Mouse (Mus musculus): Measurements from ENCODE around the gene Olfr155.

GRCm38 (mm10) chr4:43877230-43877629, 25.9 kb downstream of the Olfr155 start:
- TF ChIP-seq POLR2A (IDR thresholded peaks at IDR 0.05; ENCODE audit: control insufficient read depth in 1 of 2, insufficient read depth in 1 of 2, low read depth in 1 of 2, low read length in 2 of 2, poor library complexity in 1 of 2) (no peak), CTCF (IDR thresholded peaks at IDR 0.05 in 2 of 3, conservative IDR thresholded peaks at IDR 0.05 in 1 of 3; ENCODE audit: control insufficient read depth in 1 of 3, insufficient read depth in 1 of 3, low read depth in 2 of 3, low read length in 3 of 3, poor library complexity in 1 of 3, severe bottlenecking in 1 of 3) (no peak), ETS1 (IDR thresholded peaks at IDR 0.05; ENCODE audit: low read depth, low read length) (no peak), ELF1 (IDR thresholded peaks at IDR 0.05; ENCODE audit: low read depth, low read length) (no peak), MAZ (IDR thresholded peaks at IDR 0.05; ENCODE audit: low read depth, low read length) (no peak), USF2 (IDR thresholded peaks at IDR 0.05; ENCODE audit: borderline replicate concordance in 1 of 2, insufficient read depth in 1 of 2, low read depth in 1 of 2, low read length in 2 of 2) (no peak), KAT2A (conservative IDR thresholded peaks at IDR 0.05; ENCODE audit: low read depth, low read length) (no peak), TBP (IDR thresholded peaks at IDR 0.05; ENCODE audit: low read depth, low read length) (no peak), TAL1 (IDR thresholded peaks at IDR 0.05; ENCODE audit: low read length) (no peak), MAX (IDR thresholded peaks at IDR 0.05; ENCODE audit: low read length) (no peak), USF1 (IDR thresholded peaks at IDR 0.05; ENCODE audit: low read depth, low read length) (no peak)
